Mouse (Mus musculus) cortical plate, adult 2 months (tissue): ENCODE results near the gene Pias3. TPM values are rescaled to one million over a fixed set of nuclear protein-coding genes. Genes with fewer than 3 reads are reported as not detected.

ENCODE experiments used
- H3K27ac ChIP-seq: fragments of 200-500 bp; 2 replicates; pipeline ENCODE4 v1.5.1; 2012; ENCODE audit warnings: low read length, control low read depth, inconsistent platforms; ENCODE audit not compliant: insufficient read depth
- H3K4me1 ChIP-seq: fragments of 200-500 bp; 2 replicates; pipeline ENCODE4 v1.6.1; 2011; ENCODE audit warnings: low read length; ENCODE audit not compliant: control insufficient read depth, insufficient read depth
- H3K4me3 ChIP-seq: fragments of 200-500 bp; 2 replicates; pipeline ENCODE4 v1.5.1; 2011; ENCODE audit warnings: mild to moderate bottlenecking, low read length, control low read depth; ENCODE audit not compliant: insufficient read depth
- CTCF ChIP-seq: fragments of 200-500 bp; IDR thresholded peaks from 2 replicates; pipeline ENCODE4 v1.5.1; 2011; ENCODE audit warnings: mild to moderate bottlenecking, control low read depth, low read length; ENCODE audit not compliant: insufficient read depth; ENCODE audit errors: extremely low read depth
- POLR2A ChIP-seq: fragments of 200-500 bp; IDR thresholded peaks from 2 replicates; pipeline ENCODE4 v1.6.1; 2011; ENCODE audit warnings: mild to moderate bottlenecking, low read length, control low read depth; ENCODE audit not compliant: insufficient read depth; ENCODE audit errors: extremely low read depth
- polyA plus RNA-seq: library from polyadenylated mRNA; depleted of rRNA; stranded (reverse); fragments of >200 nt; gene quantifications from 2 replicates; pipeline ENCODE4 v1.2.3, GENCODE M21; 2012; rRNA removed

Pias3 gene
- polyA plus RNA-seq, 1 experiment: 24.6 TPM

- TF ChIP-seq CTCF: no peak
- no peak for TF ChIP-seq POLR2A
Observed at GRCm38 (mm10) chr3:96744348-96744747, 48.2 kb downstream of the Pias3 start.

GRCm38 (mm10) chr3:96746829-96747228, 50.6 kb downstream of the Pias3 start:
- Histone ChIP-seq H3K4me3 (no peak overlapping the region), H3K4me1 (no peaks in the 10 kb centered on the region; the same call in 1 of the 2 replicates), H3K27ac (no peak overlapping the region)
- no peak for TF ChIP-seq POLR2A
- TF ChIP-seq CTCF: no peak

More at GRCm38 (mm10) chr3:96744348-96744747, 48.2 kb downstream of the Pias3 start:
- Histone ChIP-seq H3K4me1 (no peaks in the 10 kb centered on the region), H3K27ac (no peak overlapping the region), H3K4me3 (no peak overlapping the region)

Other genes with a start within 250 kb of the Pias3 start
- gene BC107364, start 244.1 kb upstream of the Pias3 start, polyA plus RNA-seq: not detected in 2 replicates
- gene Hfe2, start 171.2 kb upstream of the Pias3 start, polyA plus RNA-seq: 1.4 and 1.5 TPM in 2 replicates
- gene Txnip, start 138.4 kb upstream of the Pias3 start, polyA plus RNA-seq: 31.4 and 38.5 TPM in 2 replicates
- gene Gm16253, start 119.4 kb upstream of the Pias3 start, polyA plus RNA-seq: not detected in 2 replicates
- 44.5 and 55.9 TPM in 2 replicates for gene Polr3gl, start 102.2 kb upstream of the Pias3 start, polyA plus RNA-seq
- 61.6 and 61.9 TPM in 2 replicates for gene Ankrd34a, start 99.7 kb upstream of the Pias3 start, polyA plus RNA-seq
- gene Lix1l, start 95.2 kb upstream of the Pias3 start, polyA plus RNA-seq: 20.9 and 22.7 TPM in 2 replicates
- gene Rbm8a, start 66.5 kb upstream of the Pias3 start, polyA plus RNA-seq: 33.9 and 38.0 TPM in 2 replicates
- 62.8 and 66.9 TPM in 2 replicates for gene Pex11b, start 61.0 kb upstream of the Pias3 start, polyA plus RNA-seq
- 0.13 and 0.21 TPM in 2 replicates for gene Gm42957, start 60.9 kb upstream of the Pias3 start, polyA plus RNA-seq
- 2.9 and 3.9 TPM in 2 replicates for gene Itga10, start 50.8 kb upstream of the Pias3 start, polyA plus RNA-seq
- gene Ankrd35, start 26.3 kb upstream of the Pias3 start, polyA plus RNA-seq: 7.8 and 8.5 TPM in 2 replicates
- 16.8 and 19.6 TPM in 2 replicates for gene Nudt17, start 12.2 kb downstream of the Pias3 start, polyA plus RNA-seq
- 35.3 and 36.5 TPM in 2 replicates for gene Polr3c, start 31.2 kb downstream of the Pias3 start, polyA plus RNA-seq
- 52.3 and 54.9 TPM in 2 replicates for gene Rnf115, start 31.3 kb downstream of the Pias3 start, polyA plus RNA-seq
- gene Pdzk1, start 132.9 kb downstream of the Pias3 start, polyA plus RNA-seq: 0.17 and 0.19 TPM in 2 replicates
- 0.06 TPM in 1 of 2 replicates, not detected in the other for gene Cd160, start 133.0 kb downstream of the Pias3 start, polyA plus RNA-seq
- gene Gja5, start 208.3 kb downstream of the Pias3 start, polyA plus RNA-seq: 0.48 and 0.53 TPM in 2 replicates
- 20.4 and 22.4 TPM in 2 replicates for gene Gpr89, start 209.0 kb downstream of the Pias3 start, polyA plus RNA-seq
- not detected in 2 replicates for gene Gja8, start 229.6 kb downstream of the Pias3 start, polyA plus RNA-seq